Comparison of ENCODE assay signal across 16 mouse cellular contexts in the genomic region with DNA sequence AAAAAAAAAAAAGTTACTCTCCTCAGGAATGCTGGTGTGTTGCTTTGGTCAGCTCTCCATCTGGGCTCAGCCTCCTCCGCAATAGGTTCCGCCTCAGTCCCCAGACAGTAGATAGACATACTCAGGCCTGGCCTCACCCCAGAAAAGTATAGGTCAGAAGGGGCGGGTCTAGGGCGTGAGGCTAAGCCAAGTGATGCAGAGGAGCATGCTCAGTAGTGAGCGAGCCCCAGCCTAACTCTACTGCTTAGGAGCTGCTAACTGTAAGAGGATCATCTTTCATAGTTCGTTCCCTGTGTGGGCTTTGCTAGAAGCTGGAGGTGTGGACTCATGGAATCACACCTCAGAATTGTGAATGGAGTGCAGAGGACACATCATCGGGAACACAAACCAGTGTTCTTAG. TPM values are rescaled to one million over a fixed set of nuclear protein-coding genes. Genes with fewer than 3 reads are reported as not detected.
"Had no signal": no experiment of that assay in that cellular context is flagged by ENCODE, and none has a peak within 500 bp of the region (broad histone marks: within the 10 kb centered on the region; RNA-seq: fewer than 3 reads in every experiment).

No protein-coding gene starts in this region.

- H3K9me3 ChIP-seq: limb, embryonic 13.5 days; liver, embryonic 13.5 days; stomach, embryonic 15.5 days had no signal

- H3K9ac ChIP-seq: limb, embryonic 13.5 days; liver, embryonic 13.5 days; lung, embryonic 14.5 days; stomach, embryonic 15.5 days had no signal

- H3K4me3 ChIP-seq: left cerebral cortex, adult 2 months; limb, embryonic 13.5 days; liver, embryonic 13.5 days; stomach, embryonic 15.5 days had no signal

- DNase-seq: kidney, adult 18-20 months; kidney, postnatal 10 days; kidney, postnatal 36 days; layer of hippocampus, postnatal 36 days; liver; liver, embryonic 13.5 days; lung, embryonic 14.5 days; midbrain, embryonic 14.5 days; spleen, adult 18-20 months; thymus, postnatal 25 days had no signal

- H3K4me2 ChIP-seq: limb, embryonic 13.5 days; liver, embryonic 13.5 days; lung, embryonic 14.5 days; stomach, embryonic 15.5 days had no signal

- H3K27ac ChIP-seq: left cerebral cortex, adult 2 months; limb, embryonic 13.5 days; liver, embryonic 13.5 days; macrophage; stomach, embryonic 15.5 days had no signal

- H3K4me1 ChIP-seq: stomach, embryonic 15.5 days had no signal

- H3K27me3 ChIP-seq: limb, embryonic 13.5 days; liver, embryonic 13.5 days; stomach, embryonic 15.5 days had no signal

RNA-seq across cellular contexts. Expression of a gene that starts 50.5 kb away (rescaled TPM):
- polyA plus RNA-seq: kidney, embryonic 14.5 days; liver, embryonic 13.5 days; lung, embryonic 14.5 days; neural tube, embryonic 11.5 days had no signal
